Mouse (Mus musculus) heart, embryonic 12.5 days (tissue): Measurements from ENCODE around the gene Coq8b. TPM values are rescaled to one million over a fixed set of nuclear protein-coding genes. Genes with fewer than 3 reads are reported as not detected.
A peak's percentile ranks its signal among the peaks of the same experiment; 100 is the strongest.

Source experiments
- ATAC-seq: fragments of 200-750 bp; cut with Nextera tagmentation; 2 replicates; pipeline ENCODE4 v1.8.0; 2017; ENCODE audit warnings: moderate TSS enrichment, moderate library complexity; ENCODE audit not compliant: insufficient number of reproducible peaks, low FRiP score
- H3K27ac ChIP-seq: fragments of 300-500 bp; sonication (generic); 2 replicates; pipeline ENCODE4 v1.5.1; 2016; ENCODE audit warnings: mild to moderate bottlenecking, moderate library complexity; ENCODE audit not compliant: poor library complexity, severe bottlenecking
- H3K27me3 ChIP-seq: fragments of 300-500 bp; sonication (generic); replicated peaks from 2 replicates; pipeline ENCODE4 v1.6.1; 2016; ENCODE audit warnings: mild to moderate bottlenecking, moderate library complexity
- H3K36me3 ChIP-seq: fragments of 300-500 bp; sonication (generic); 2 replicates; pipeline ENCODE4 v1.6.1; 2016; ENCODE audit warnings: mild to moderate bottlenecking, moderate library complexity
- H3K4me1 ChIP-seq: fragments of 300-500 bp; sonication (generic); replicated peaks from 2 replicates; pipeline ENCODE4 v1.6.1; 2016; ENCODE audit warnings: mild to moderate bottlenecking
- H3K4me2 ChIP-seq: fragments of 300-500 bp; sonication (generic); 2 replicates; pipeline ENCODE4 v1.6.1; 2016; ENCODE audit warnings: mild to moderate bottlenecking, moderate library complexity
- H3K4me3 ChIP-seq: fragments of 300-500 bp; sonication (generic); 2 replicates; pipeline ENCODE4 v1.5.1; 2016; ENCODE audit warnings: mild to moderate bottlenecking
- H3K9ac ChIP-seq: fragments of 300-500 bp; sonication (generic); 2 replicates; pipeline ENCODE4 v1.6.1; 2016; ENCODE audit warnings: mild to moderate bottlenecking, moderate library complexity
- H3K9me3 ChIP-seq: fragments of 300-500 bp; sonication (generic); replicated peaks from 2 replicates; pipeline ENCODE4 v1.6.1; 2016; ENCODE audit warnings: mild to moderate bottlenecking, moderate library complexity
- WGBS: fragments of 180-500 bp; shearing (Covaris S2); methylation state at CpG from one replicate; pipeline ENCODE4 v1.1.7; 2016; 5-methylcytosine and 5-hydroxymethylcytosine counted together
- polyA plus RNA-seq: library from polyadenylated mRNA; unstranded; fragments of >200 nt; fragmentation: Nextera tagmentation; extraction: Ambion mirVana; gene quantifications from 2 replicates; pipeline ENCODE4 v1.2.1, GENCODE M21; 2016

Coq8b gene
- polyA plus RNA-seq, result 11.4 and 11.5 TPM in 2 replicates

DNA sequence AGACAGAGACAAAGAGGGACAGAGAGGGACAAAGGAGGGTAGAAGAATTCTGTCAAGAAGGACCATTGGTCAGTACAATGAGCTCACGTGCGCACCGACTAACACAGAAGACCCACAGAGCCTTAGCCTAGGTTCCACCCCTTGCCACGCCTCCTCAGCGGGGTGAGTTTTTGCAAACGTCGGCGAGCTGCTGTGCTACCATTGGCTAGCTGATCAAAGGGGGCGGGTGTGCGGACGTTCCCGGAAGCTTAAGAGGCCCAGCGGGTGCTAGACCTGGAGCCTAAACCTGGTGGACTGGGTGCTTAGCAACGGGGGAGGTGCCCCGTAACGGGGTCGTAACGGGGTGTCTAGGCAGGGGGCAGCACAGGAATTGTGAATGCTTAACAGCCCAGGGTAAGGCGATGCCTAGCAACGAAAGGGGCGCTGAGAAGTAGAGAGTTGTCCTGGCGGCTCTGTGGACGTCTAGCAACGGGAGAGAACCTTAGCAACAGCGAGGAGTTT, at the start of gene Coq8b:
TSS of gene Coq8b (plus strand) at position 243 of the 501 bp plus-strand sequence.
- H3K9me3 ChIP-seq, result no peaks in the 10 kb centered on the region
- H3K4me2 ChIP-seq, result peak within 1 kb of the TSS; percentile 76
- peak within 1 kb of the TSS; percentile 65 for H3K4me3 ChIP-seq
- H3K9ac ChIP-seq, result peak within 1 kb of the TSS; percentile 61
- WGBS, result 0% methylated on average over 25 of the region's 25 CpGs
- peaks cover 12% of the 10 kb centered on the region for H3K4me1 ChIP-seq
- H3K27me3 ChIP-seq, result no peaks in the 10 kb centered on the region
- peak within 1 kb of the TSS; percentile 17; the same call in 1 of the 2 replicates for H3K27ac ChIP-seq
- peak; percentile 89 for ATAC-seq
- H3K36me3 ChIP-seq, result peaks cover 7% of the 10 kb centered on the region

DNA sequence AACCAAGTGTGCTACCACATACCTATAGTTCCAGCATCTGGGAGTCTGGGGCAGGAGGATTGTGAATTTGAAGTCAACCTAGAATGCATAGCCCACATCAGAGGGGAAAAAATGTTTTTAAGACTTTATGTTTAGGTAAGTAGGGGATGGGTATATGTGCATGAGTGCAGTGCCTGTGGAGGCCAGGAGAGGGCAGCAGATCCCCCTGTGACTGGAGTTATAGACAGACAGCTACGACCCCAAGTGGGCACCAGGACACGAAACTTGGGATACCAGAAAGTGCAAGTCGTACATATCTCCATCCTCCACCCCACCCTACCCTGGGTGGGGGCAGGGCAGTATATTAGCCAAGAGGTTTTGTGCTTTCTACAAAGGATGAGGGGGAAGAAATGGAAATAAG, 47.9 kb upstream of the Coq8b start:
- no peaks in the 10 kb centered on the region for H3K9me3 ChIP-seq
- WGBS, result 63% methylated on average over 3 of the region's 3 CpGs
- ATAC-seq, result no peak
- H3K4me2 ChIP-seq, result no peak overlapping the region
- no peak overlapping the region for H3K27ac ChIP-seq
- no peak overlapping the region for H3K9ac ChIP-seq
- H3K36me3 ChIP-seq, result peaks cover 70% of the 10 kb centered on the region
- H3K4me1 ChIP-seq, result no peaks in the 10 kb centered on the region
- no peaks in the 10 kb centered on the region for H3K27me3 ChIP-seq
- no peak overlapping the region for H3K4me3 ChIP-seq

DNA sequence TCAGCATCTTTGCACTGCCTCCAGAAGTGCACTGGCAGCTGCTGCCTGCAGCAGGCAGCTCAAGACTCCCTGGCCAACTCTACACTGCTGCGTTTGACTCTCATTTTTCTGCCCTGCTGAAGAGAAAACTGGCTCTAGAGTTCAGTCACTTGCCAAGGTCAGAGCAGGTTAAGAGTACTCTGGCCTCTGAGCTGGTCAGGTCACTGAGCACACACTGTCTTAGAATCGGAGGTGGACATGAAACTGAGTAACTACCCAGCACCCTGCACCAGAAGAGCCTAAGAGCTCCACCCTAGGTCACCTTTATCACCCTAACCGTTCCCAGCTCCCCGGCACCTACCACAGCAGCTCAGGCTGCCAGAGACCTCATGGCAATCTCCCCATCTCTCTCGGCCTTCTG, 46.8 kb upstream of the Coq8b start:
- ATAC-seq, result no peak
- Histone ChIP-seq H3K4me1 (no peaks in the 10 kb centered on the region), H3K36me3 (peaks cover 80% of the 10 kb centered on the region), H3K27ac (no peak overlapping the region), H3K27me3 (no peaks in the 10 kb centered on the region), H3K9me3 (no peaks in the 10 kb centered on the region), H3K9ac (no peak overlapping the region), H3K4me2 (no peak overlapping the region), H3K4me3 (no peak overlapping the region)
- 92% methylated on average over 5 of the region's 5 CpGs for WGBS

DNA sequence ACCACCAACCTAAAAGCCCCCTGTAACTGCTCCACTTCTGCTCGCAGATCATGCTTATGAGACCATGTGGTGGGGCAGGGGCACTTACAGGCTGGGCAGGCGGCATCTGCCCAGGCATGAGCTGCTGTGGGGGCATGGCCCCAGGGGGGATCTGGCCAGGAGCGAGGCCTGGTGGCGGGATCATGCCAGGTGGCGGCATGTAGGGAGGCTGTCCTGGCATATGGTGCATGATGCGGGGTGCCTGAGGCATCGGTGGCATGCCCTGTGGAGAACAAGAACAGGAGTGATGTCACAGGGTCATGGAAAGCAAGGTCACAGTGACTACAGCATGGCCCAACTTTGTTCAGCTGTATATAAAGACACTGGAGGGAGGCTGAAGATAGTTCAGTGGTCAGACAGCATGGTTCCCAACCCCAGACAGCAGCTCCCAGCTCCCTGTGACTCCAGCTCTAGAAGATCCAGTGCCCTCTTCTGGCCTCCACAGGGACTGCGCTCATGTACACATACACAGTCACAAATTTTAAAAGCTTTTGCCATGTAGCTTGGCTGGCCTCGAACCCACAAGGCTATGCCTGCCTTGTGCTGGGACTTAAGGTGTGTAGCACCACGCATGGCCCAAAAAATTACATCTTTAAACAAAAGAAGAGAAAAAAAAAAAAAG, 43.4 kb upstream of the Coq8b start:
- 93% methylated on average over 10 of the region's 10 CpGs for WGBS
- no peak overlapping the region for H3K4me2 ChIP-seq
- ATAC-seq, result no peak
- no peak overlapping the region for H3K9ac ChIP-seq
- H3K4me1 ChIP-seq, result peaks cover 8% of the 10 kb centered on the region
- H3K9me3 ChIP-seq, result no peaks in the 10 kb centered on the region
- no peak overlapping the region for H3K4me3 ChIP-seq
- H3K27me3 ChIP-seq, result no peaks in the 10 kb centered on the region
- H3K27ac ChIP-seq, result no peak overlapping the region
- H3K36me3 ChIP-seq, result peaks cover 97% of the 10 kb centered on the region

DNA sequence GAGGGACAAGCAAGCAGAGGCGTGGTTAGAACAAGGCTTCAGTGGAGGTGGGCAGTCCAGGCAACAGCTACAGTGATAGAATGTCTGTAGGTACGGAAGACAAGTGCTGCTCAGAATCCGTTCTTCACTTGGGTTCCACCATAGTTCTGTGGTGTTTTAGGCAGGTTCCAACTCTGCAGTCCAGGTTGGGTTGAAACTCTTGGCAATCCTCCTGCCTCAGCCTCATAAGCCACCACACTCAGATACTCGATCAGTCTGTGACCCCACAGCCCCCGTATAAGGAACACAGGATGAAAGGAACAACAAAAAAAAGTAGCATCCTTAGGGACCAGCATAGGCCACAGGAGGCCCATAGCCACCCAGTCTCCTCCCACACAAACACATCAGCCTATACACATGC, 40.4 kb upstream of the Coq8b start:
- ATAC-seq, result no peak
- H3K4me2 ChIP-seq, result no peak overlapping the region
- no peak overlapping the region for H3K27ac ChIP-seq
- no peak overlapping the region for H3K9ac ChIP-seq
- no peak overlapping the region for H3K4me3 ChIP-seq
- no peaks in the 10 kb centered on the region for H3K27me3 ChIP-seq
- WGBS, result 92% methylated on average over 5 of the region's 5 CpGs
- H3K9me3 ChIP-seq, result no peaks in the 10 kb centered on the region
- H3K4me1 ChIP-seq, result peaks cover 16% of the 10 kb centered on the region
- peaks cover 70% of the 10 kb centered on the region for H3K36me3 ChIP-seq

DNA sequence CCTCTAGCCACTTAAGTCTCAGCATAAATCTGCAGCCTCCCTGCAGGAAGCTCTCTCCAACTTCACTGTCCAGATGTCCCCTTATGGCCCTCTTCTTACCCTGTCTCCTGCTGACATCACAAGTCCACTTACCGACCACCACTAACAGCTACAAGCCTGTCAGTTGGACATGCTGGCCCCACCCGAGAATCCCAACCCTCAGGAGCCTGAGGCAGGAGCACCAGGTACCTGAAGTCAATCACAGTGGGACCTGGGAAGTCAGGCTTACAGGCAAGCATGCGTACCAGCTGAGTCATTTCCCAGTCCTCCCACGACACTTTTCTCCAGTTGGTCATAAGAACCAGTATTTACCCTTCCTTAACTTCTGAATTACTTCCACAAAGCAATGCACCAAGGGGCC, 39.1 kb upstream of the Coq8b start:
- peaks cover 69% of the 10 kb centered on the region for H3K36me3 ChIP-seq
- H3K4me3 ChIP-seq, result no peak overlapping the region
- no peaks in the 10 kb centered on the region for H3K9me3 ChIP-seq
- peaks cover 16% of the 10 kb centered on the region for H3K4me1 ChIP-seq
- H3K4me2 ChIP-seq, result no peak overlapping the region
- H3K9ac ChIP-seq, result no peak overlapping the region
- 78% methylated on average over 4 of the region's 4 CpGs for WGBS
- no peak overlapping the region for H3K27ac ChIP-seq
- ATAC-seq, result no peak
- no peaks in the 10 kb centered on the region for H3K27me3 ChIP-seq

DNA sequence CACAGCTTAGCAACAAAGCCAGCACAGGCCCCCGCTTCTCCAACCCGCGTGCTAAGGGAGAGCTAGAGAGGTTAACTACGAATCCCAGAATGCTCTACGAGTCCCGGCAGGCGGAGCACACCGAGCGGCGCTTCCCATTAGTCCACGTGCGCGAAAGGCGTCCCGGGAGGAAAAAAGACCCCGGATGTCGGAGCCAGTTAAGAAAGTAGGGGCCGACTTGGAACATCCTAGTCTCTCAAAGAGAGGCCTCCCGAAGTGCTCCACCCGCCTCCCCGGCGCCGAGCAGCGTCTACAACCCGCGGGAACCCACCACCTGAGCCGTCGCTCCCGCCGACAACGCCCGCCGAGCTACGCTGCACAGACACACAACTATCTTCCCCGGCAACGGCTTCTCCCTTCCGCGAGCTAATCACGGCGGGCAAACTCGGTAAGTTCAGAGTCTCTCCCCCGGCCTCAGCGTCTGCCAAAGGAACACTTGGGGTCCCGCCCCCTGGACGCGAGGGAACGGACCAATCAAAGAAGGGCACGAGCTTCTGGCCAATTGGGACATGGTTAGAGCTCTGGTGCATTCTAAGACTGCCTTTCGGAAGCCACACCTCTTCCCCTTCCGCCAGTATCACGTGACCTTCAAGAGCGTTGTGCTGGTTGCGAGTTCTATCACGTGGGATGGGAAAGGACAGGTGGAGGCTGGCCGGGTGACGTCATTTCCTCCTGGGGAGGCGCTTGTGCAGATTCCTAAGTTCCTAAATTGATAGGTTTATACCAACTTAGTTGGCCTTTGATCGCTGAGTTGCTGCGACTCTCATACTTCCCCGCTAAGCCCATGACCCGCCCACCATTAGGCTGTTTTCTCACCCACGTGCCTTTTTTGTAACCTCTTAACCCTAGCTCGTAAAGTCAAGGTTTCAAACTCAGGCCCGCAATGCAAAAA, 36.9 kb upstream of the Coq8b start, which contains the start of the genes BC024978 and Snrpa:
TSS of gene BC024978 (plus strand) at position 101 of the 931 bp plus-strand sequence.
TSS of gene Snrpa (minus strand) at position 591 of the 931 bp plus-strand sequence.
- peak; percentile 99 for ATAC-seq
- Histone ChIP-seq H3K9me3 (no peaks in the 10 kb centered on the region), H3K9ac (peak within 1 kb of the TSS; percentile 90), H3K4me3 (peak within 1 kb of the TSS; percentile 76), H3K36me3 (peaks cover 58% of the 10 kb centered on the region), H3K4me2 (peak within 1 kb of the TSS; percentile 81), H3K4me1 (peaks cover 16% of the 10 kb centered on the region), H3K27me3 (no peaks in the 10 kb centered on the region), H3K27ac (peak within 1 kb of the TSS; percentile 98)
- WGBS, result 1% methylated on average over 64 of the region's 64 CpGs

DNA sequence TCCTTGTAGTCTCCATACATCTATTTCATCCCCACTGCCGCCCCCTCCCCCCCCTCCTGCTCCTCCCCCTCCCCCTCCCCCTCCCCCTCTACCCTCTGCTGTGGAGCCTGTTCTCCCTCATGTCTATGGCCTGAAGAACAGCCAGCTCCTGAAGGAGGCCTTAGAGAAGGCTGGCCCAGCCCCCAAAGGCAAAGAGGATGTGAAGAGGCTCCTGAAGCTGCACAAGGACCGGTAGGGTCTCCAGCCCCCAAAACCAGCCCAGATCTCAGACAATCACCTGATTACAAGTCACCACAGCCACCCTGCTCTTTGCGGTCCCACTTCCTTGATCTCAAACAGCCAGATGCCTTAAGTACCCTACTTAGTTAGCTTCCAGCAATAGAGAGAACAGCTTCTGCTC, 35.7 kb upstream of the Coq8b start:
- no peak overlapping the region for H3K9ac ChIP-seq
- 86% methylated on average over 3 of the region's 3 CpGs for WGBS
- H3K27me3 ChIP-seq, result no peaks in the 10 kb centered on the region
- H3K27ac ChIP-seq, result no peak overlapping the region
- no peak for ATAC-seq
- H3K4me1 ChIP-seq, result peaks cover 16% of the 10 kb centered on the region
- H3K4me3 ChIP-seq, result no peak overlapping the region
- no peaks in the 10 kb centered on the region for H3K9me3 ChIP-seq
- peaks cover 57% of the 10 kb centered on the region for H3K36me3 ChIP-seq
- peak overlapping the region; percentile 81; the same call in 1 of the 2 replicates for H3K4me2 ChIP-seq

DNA sequence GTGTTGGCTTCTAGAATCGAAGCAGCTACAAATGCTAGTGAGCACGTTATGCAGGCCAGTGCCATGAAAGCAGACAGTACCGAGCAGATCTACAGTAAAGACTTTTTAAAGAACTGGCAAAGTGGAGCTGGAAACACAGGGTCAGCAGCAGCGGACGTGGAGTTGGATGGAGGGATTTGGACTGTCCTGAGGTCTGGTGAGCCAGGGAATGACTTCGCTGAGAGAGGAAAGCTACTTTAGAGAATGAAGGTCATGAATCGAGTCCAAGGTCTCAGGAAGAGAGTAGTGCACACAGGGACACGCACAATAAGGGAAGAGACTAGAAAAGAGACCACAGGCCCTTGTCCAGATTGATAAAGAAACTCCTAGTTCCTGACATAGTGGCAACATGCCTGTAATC, 35.2 kb upstream of the Coq8b start:
- Histone ChIP-seq H3K4me3 (no peak overlapping the region), H3K27me3 (no peaks in the 10 kb centered on the region), H3K36me3 (peaks cover 57% of the 10 kb centered on the region), H3K4me2 (no peak overlapping the region), H3K27ac (no peak overlapping the region), H3K9me3 (no peaks in the 10 kb centered on the region), H3K4me1 (peaks cover 16% of the 10 kb centered on the region), H3K9ac (0 out of 2 replicates have a peak overlapping the region, but pooled peaks have one; percentile 20)
- no peak for ATAC-seq
- 89% methylated on average over 8 of the region's 8 CpGs for WGBS

DNA sequence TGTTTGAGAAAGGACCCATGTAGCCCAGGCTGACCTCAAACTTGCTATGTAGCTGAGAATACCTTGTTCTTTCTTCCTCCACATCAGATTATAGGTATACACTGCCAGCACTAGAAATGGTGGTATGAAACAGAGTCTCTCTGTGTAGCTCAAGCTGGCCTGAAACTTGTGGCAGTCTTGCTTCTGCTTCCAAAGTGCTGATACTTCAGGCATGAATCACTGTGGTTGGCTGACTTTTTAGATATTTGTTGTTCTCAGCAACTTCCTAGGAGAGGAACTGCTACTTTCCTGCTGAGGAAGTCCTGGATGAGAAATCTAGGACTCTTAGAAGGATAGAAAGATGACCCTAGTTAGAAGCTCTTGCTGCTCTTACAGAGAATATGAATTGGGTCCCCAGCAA, 34.5 kb upstream of the Coq8b start:
- H3K27ac ChIP-seq, result no peak overlapping the region
- no peaks in the 10 kb centered on the region for H3K9me3 ChIP-seq
- H3K9ac ChIP-seq, result no peak overlapping the region
- H3K4me1 ChIP-seq, result peaks cover 16% of the 10 kb centered on the region
- no peaks in the 10 kb centered on the region for H3K27me3 ChIP-seq
- no peak for ATAC-seq
- H3K36me3 ChIP-seq, result peaks cover 57% of the 10 kb centered on the region
- H3K4me2 ChIP-seq, result no peak overlapping the region
- no peak overlapping the region for H3K4me3 ChIP-seq

DNA sequence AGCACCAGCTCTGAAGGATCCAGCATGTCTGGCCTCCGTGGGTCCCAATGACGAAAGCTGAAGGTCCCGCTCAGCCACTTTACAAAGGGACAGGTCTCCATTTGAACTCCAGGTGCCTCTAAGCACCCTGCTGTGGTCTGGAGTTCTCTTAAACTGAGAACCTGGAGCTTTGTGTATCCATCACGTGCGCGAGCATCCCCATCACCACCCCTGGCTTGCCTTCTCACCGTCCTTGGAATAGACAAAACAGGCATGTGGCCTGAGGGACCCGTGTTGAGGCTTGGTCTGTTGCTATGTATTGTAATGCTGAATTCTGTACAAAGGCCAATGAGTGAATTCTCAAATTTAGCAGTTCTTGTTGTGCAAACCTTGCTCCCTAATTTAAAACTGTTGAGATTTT, 34.0 kb upstream of the Coq8b start:
- Histone ChIP-seq H3K9me3 (no peaks in the 10 kb centered on the region), H3K4me1 (peaks cover 12% of the 10 kb centered on the region), H3K9ac (no peak overlapping the region), H3K4me2 (no peak overlapping the region), H3K27ac (no peak overlapping the region), H3K27me3 (no peaks in the 10 kb centered on the region), H3K4me3 (no peak overlapping the region), H3K36me3 (peaks cover 57% of the 10 kb centered on the region)
- WGBS, result 86% methylated on average over 8 of the region's 8 CpGs
- no peak for ATAC-seq
